Mouse (Mus musculus) heart, embryonic 13.5 days (tissue): Measurements from ENCODE around the gene Stard13. TPM values are rescaled to one million over a fixed set of nuclear protein-coding genes. Genes with fewer than 3 reads are reported as not detected.

ENCODE experiments used
- ATAC-seq: fragments of 200-750 bp; cut with Nextera tagmentation; 2 replicates; pipeline ENCODE4 v1.8.0; 2017; ENCODE audit warnings: moderate TSS enrichment; ENCODE audit not compliant: insufficient number of reproducible peaks, low FRiP score, low TSS enrichment; ENCODE audit errors: extremely low read depth
- H3K27ac ChIP-seq: fragments of 300-500 bp; sonication (generic); replicated peaks from 2 replicates; pipeline ENCODE4 v1.5.1; 2015; ENCODE audit warnings: moderate library complexity, mild to moderate bottlenecking, inconsistent platforms
- H3K27me3 ChIP-seq: fragments of 300-500 bp; sonication (generic); replicated peaks from 2 replicates; pipeline ENCODE4 v1.6.1; 2015; ENCODE audit warnings: mild to moderate bottlenecking, inconsistent platforms
- H3K36me3 ChIP-seq: fragments of 300-500 bp; sonication (generic); 2 replicates; pipeline ENCODE4 v1.6.1; 2015; ENCODE audit warnings: mild to moderate bottlenecking, inconsistent platforms
- H3K4me1 ChIP-seq: fragments of 300-500 bp; sonication (generic); 2 replicates; pipeline ENCODE4 v1.6.1; 2015; ENCODE audit warnings: inconsistent platforms
- H3K4me2 ChIP-seq: fragments of 300-500 bp; sonication (generic); 2 replicates; pipeline ENCODE4 v1.6.1; 2015; ENCODE audit warnings: inconsistent platforms, mild to moderate bottlenecking, moderate library complexity
- H3K4me3 ChIP-seq: fragments of 300-500 bp; sonication (generic); 2 replicates; pipeline ENCODE4 v1.5.1; 2015; ENCODE audit warnings: moderate library complexity, mild to moderate bottlenecking, inconsistent platforms
- H3K9ac ChIP-seq: fragments of 300-500 bp; sonication (generic); 2 replicates; pipeline ENCODE4 v1.6.1; 2015; ENCODE audit warnings: inconsistent platforms, mild to moderate bottlenecking, moderate library complexity
- H3K9me3 ChIP-seq: fragments of 300-500 bp; sonication (generic); 2 replicates; pipeline ENCODE4 v1.6.1; 2016; ENCODE audit warnings: inconsistent platforms
- WGBS: fragments of 180-500 bp; shearing (Covaris S2); methylation state at CpG from one replicate; pipeline ENCODE4 v1.1.7; 2015; ENCODE audit warnings: mixed read lengths; 5-methylcytosine and 5-hydroxymethylcytosine counted together
- polyA plus RNA-seq: library from polyadenylated mRNA; unstranded; fragments of >200 nt; fragmentation: Nextera tagmentation; extraction: Ambion mirVana; gene quantifications from 2 replicates; pipeline ENCODE4 v1.2.1, GENCODE M21; 2015

The Stard13 gene
- polyA plus RNA-seq, 1 experiment from 2014 or later = 4.7 TPM

DNA sequence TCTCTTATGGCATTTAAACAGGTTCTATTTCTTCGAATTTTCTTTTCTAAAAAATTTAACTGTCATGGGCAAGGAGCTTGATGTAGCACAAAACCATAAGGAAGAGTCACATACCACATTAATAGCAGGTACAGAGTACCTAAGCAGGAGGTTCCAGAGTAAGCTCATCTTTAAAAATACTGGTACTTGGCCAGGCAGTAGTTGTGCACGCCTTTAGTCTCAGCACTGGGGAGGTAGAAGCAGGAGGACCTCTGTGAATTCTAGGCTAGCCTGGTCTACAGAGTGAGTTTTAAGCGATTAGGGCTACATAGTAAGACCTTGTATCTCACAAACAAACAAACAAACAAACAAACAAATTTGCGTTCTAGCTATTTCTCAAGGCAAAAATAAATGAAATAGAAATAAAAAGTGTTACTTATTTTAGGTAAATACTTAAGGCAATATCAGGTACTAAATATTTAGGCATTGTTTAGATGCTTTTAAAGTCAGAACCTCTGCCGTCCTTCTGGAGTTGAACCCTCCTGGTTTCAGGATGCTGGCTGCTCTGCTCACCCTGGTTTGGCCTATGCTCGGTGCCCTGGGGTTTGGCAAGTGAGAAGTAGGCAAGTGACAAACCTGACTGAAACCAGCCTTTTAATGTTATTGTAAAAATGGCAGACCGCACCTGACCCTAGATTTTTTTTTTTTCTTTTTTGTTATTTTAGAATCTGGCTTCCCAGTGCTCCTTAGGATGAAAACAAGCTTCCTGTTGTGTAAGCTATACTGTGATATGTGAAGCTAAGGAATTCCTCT, 122.4 kb downstream of the Stard13 start:
- Histone ChIP-seq H3K4me3 (no peak overlapping the region), H3K27me3 (no peaks in the 10 kb centered on the region), H3K9ac (no peak overlapping the region), H3K4me1 (peaks cover 13% of the 10 kb centered on the region), H3K9me3 (no peaks in the 10 kb centered on the region), H3K36me3 (no peaks in the 10 kb centered on the region), H3K4me2 (no peak overlapping the region), H3K27ac (no peak overlapping the region)
- no peak for ATAC-seq
- WGBS = 83% methylated on average over 7 of the region's 7 CpGs

GRCm38 (mm10) chr5:151110461-151110908, 123.2 kb downstream of the Stard13 start:
- 55% methylated on average over 6 of the region's 6 CpGs for WGBS
- no peak overlapping the region for H3K4me3 ChIP-seq
- no peaks in the 10 kb centered on the region for H3K9me3 ChIP-seq
- 0 out of 2 replicates have a peak overlapping the region, but pooled peaks have one; percentile 1 for H3K27ac ChIP-seq
- ATAC-seq = no peak
- H3K36me3 ChIP-seq = no peaks in the 10 kb centered on the region
- H3K4me1 ChIP-seq = peaks cover 11% of the 10 kb centered on the region
- no peak overlapping the region for H3K9ac ChIP-seq
- H3K4me2 ChIP-seq = no peak overlapping the region
- no peaks in the 10 kb centered on the region for H3K27me3 ChIP-seq

- WGBS = 66% methylated on average over 2 of the region's 2 CpGs
- Histone ChIP-seq H3K4me2 (no peak overlapping the region), H3K4me1 (peaks cover 15% of the 10 kb centered on the region), H3K4me3 (no peak overlapping the region), H3K27me3 (no peaks in the 10 kb centered on the region), H3K36me3 (no peaks in the 10 kb centered on the region), H3K27ac (0 out of 2 replicates have a peak overlapping the region, but pooled peaks have one; percentile 3), H3K9me3 (no peaks in the 10 kb centered on the region), H3K9ac (no peak overlapping the region)
- ATAC-seq = no peak
These were observed 123.8 kb downstream of the Stard13 start for GRCm38 (mm10) chr5:151109822-151110221.

DNA sequence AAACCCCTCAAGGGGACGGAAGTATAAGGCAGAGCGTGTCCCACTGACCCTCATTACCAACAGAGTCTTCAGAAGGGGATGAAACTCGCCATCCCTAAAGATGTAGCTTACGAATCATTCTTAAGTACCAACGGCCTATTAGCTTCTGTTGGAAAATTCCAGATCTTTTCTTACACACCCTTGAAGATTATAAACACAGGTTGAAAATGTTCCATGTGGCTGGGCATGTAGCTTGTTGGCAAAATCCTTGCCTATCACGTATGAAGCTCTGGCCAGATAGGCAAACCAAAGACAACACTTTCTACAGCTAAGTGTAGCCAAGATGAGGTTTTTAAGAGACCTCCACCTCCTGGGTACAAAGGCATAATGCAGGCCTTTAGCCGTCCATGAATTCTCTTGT, 124.7 kb downstream of the Stard13 start:
- Histone ChIP-seq H3K36me3 (no peaks in the 10 kb centered on the region), H3K27ac (0 out of 2 replicates have a peak overlapping the region, but pooled peaks have one; percentile 61), H3K4me2 (peak overlapping the region; percentile 59), H3K4me1 (peaks cover 23% of the 10 kb centered on the region), H3K9me3 (no peaks in the 10 kb centered on the region), H3K4me3 (peak overlapping the region; percentile 29; the same call in 1 of the 2 replicates), H3K27me3 (no peaks in the 10 kb centered on the region), H3K9ac (no peak overlapping the region)
- ATAC-seq = no peak
- WGBS = 71% methylated on average over 7 of the region's 7 CpGs

DNA sequence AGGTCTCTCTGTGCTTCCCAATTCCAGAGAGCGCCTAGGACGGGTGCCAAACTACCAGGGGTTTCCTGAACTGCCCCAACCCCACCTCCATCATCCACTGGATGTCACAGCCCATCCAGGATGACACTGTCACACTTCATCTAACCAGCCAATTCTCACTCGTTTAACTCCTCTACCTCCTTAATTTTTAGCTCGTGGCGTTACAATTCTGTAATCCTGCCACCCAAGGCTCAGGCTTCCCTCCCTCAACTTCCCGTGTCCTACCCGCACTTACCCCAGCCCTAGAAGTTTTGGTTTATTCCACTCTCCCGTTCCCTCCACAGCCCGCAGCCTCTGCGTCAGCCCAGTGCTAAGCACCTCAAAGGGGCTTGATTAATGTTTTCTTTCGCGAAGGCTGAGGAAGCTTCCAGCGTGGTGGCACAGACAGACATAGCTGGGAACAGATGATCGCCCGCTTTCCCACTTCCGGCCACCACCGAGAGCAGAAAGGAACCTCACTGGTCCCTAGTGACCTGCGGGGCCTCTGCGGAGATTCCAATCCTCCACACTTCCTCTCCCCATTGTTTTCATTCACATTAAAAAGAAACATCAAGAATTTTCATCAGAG, 125.2 kb downstream of the Stard13 start:
- Histone ChIP-seq H3K27me3 (no peaks in the 10 kb centered on the region), H3K4me1 (peaks cover 25% of the 10 kb centered on the region), H3K27ac (peak overlapping the region; percentile 61; the same call in 1 of the 2 replicates), H3K9me3 (no peaks in the 10 kb centered on the region), H3K9ac (peak overlapping the region; percentile 50; the same call in 1 of the 2 replicates), H3K4me3 (peak overlapping the region; percentile 29), H3K36me3 (no peaks in the 10 kb centered on the region), H3K4me2 (peak overlapping the region; percentile 59)
- no peak for ATAC-seq
- 47% methylated on average over 19 of the region's 19 CpGs for WGBS

- no peak overlapping the region for H3K4me2 ChIP-seq
- 80% methylated on average over 3 of the region's 3 CpGs for WGBS
- no peaks in the 10 kb centered on the region for H3K36me3 ChIP-seq
- no peak overlapping the region for H3K9ac ChIP-seq
- H3K4me1 ChIP-seq = peaks cover 27% of the 10 kb centered on the region
- no peak for ATAC-seq
- no peaks in the 10 kb centered on the region for H3K27me3 ChIP-seq
- H3K4me3 ChIP-seq = no peak overlapping the region
- no peaks in the 10 kb centered on the region for H3K9me3 ChIP-seq
- no peak overlapping the region for H3K27ac ChIP-seq
These were observed 126.8 kb downstream of the Stard13 start for GRCm38 (mm10) chr5:151106841-151107240.

- no peak overlapping the region for H3K27ac ChIP-seq
- WGBS = 70% methylated on average over 10 of the region's 10 CpGs
- H3K9ac ChIP-seq = no peak overlapping the region
- no peak for ATAC-seq
- H3K27me3 ChIP-seq = no peaks in the 10 kb centered on the region
- no peak overlapping the region for H3K4me3 ChIP-seq
- no peaks in the 10 kb centered on the region for H3K36me3 ChIP-seq
- no peak overlapping the region for H3K4me2 ChIP-seq
- H3K4me1 ChIP-seq = peaks cover 27% of the 10 kb centered on the region
- H3K9me3 ChIP-seq = no peaks in the 10 kb centered on the region
These were observed 128.3 kb downstream of the Stard13 start for GRCm38 (mm10) chr5:151105054-151105971.

GRCm38 (mm10) chr5:151104354-151105053, 129.1 kb downstream of the Stard13 start:
- H3K4me2 ChIP-seq = peak overlapping the region; percentile 7; the same call in 1 of the 2 replicates
- peak overlapping the region; percentile 34; the same call in 1 of the 2 replicates for H3K9ac ChIP-seq
- H3K9me3 ChIP-seq = no peaks in the 10 kb centered on the region
- no peaks in the 10 kb centered on the region for H3K27me3 ChIP-seq
- ATAC-seq = 0 out of 2 replicates have a peak, but pooled peaks have one; percentile 31
- WGBS = 41% methylated on average over 9 of the region's 9 CpGs
- H3K27ac ChIP-seq = peak overlapping the region; percentile 32; the same call in 1 of the 2 replicates
- no peaks in the 10 kb centered on the region for H3K36me3 ChIP-seq
- no peak overlapping the region for H3K4me3 ChIP-seq
- H3K4me1 ChIP-seq = peaks cover 23% of the 10 kb centered on the region

GRCm38 (mm10) chr5:151103284-151103683, 130.4 kb downstream of the Stard13 start:
- H3K4me2 ChIP-seq = no peak overlapping the region
- no peak overlapping the region for H3K4me3 ChIP-seq
- H3K27me3 ChIP-seq = no peaks in the 10 kb centered on the region
- H3K9me3 ChIP-seq = no peaks in the 10 kb centered on the region
- H3K36me3 ChIP-seq = no peaks in the 10 kb centered on the region
- WGBS = 53% methylated on average over 4 of the region's 4 CpGs
- no peak overlapping the region for H3K9ac ChIP-seq
- H3K4me1 ChIP-seq = peaks cover 20% of the 10 kb centered on the region
- no peak for ATAC-seq
- no peak overlapping the region for H3K27ac ChIP-seq

- no peak for ATAC-seq
- Histone ChIP-seq H3K27ac (no peak overlapping the region), H3K27me3 (no peaks in the 10 kb centered on the region), H3K4me3 (no peak overlapping the region), H3K9me3 (no peaks in the 10 kb centered on the region), H3K9ac (no peak overlapping the region), H3K36me3 (no peaks in the 10 kb centered on the region), H3K4me2 (no peak overlapping the region), H3K4me1 (peaks cover 16% of the 10 kb centered on the region)
- WGBS = 43% methylated on average over 2 of the region's 2 CpGs
These were observed 131.4 kb downstream of the Stard13 start for GRCm38 (mm10) chr5:151102262-151102661.
